Mouse (Mus musculus) left cerebral cortex, postnatal 10 days (tissue): ENCODE data around the gene Ufsp1. TPM values are rescaled to one million over a fixed set of nuclear protein-coding genes. Genes with fewer than 3 reads are reported as not detected.

Experiments
- DNase-seq, 2 experiments: peaks; one replicate each; pipeline ENCODE4 v3.0.0; 2021 to 2022; ENCODE audit warnings: low spot score in 2 of 2, mixed read lengths in 1 of 2; ENCODE audit errors: extremely low spot score in 1 of 2
- intact Hi-C: fragments of 180-260 bp; cut with DNase I; formaldehyde crosslinking; loops from one replicate; pipeline ENCODE4 v1.15.1; 2025
- total RNA-seq, 2 experiments: library from RNA; stranded (reverse); gene quantifications; 2 replicates each; pipeline ENCODE4 v1.2.3; 2021

The Ufsp1 gene
- total RNA-seq, 2 experiments from 2014 or later = 20.4 to 20.8 TPM

GRCm38 (mm10) chr5:137293282-137293681 is 1.1 kb upstream of the Ufsp1 start:
- peak in 1 of 2 experiments; percentile 85 for DNase-seq
- intact Hi-C loops = no loop called here

DNA sequence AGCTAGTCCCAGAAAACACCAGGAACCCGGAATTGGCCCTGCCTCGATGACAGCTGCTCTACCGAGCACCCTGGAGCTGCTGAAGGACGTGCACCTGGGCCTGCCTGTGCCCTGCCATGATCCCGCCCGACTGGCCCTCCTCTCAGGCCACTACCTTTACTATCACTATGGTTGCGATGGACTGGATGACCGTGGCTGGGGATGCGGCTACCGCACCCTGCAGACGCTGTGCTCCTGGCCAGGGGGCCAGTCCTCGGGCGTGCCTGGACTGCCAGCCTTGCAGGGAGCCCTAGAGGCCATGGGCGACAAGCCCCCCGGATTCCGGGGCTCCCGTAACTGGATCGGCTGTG is 290 bp downstream of the Ufsp1 start:
- DNase-seq = no peak
- intact Hi-C loops = no loop called here

- intact Hi-C loops = no loop called here
- DNase-seq = no peak
Observed at GRCm38 (mm10) chr5:137295296-137295695, 867 bp downstream of the Ufsp1 start.

DNA sequence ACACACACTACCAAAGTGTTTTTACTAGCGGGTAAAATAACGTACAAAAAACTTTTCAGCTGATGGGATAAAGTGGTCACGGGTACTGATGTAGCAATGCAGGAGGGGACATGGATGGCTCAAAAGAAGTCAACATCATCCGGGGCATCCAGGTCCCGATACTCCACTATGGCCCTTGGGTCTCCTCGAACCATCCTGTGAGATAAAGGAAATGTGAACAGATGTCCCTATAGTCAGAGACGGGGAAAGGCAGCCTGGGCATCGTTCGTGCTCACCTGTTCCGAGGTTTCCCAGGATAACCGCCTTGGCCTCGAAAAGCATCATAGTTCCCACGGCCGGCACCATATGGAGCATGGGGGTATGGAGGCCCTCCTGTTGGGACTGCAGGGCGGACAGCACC is 1.3 kb downstream of the Ufsp1 start:
- no peak for DNase-seq
- intact Hi-C loops = no loop called here

DNA sequence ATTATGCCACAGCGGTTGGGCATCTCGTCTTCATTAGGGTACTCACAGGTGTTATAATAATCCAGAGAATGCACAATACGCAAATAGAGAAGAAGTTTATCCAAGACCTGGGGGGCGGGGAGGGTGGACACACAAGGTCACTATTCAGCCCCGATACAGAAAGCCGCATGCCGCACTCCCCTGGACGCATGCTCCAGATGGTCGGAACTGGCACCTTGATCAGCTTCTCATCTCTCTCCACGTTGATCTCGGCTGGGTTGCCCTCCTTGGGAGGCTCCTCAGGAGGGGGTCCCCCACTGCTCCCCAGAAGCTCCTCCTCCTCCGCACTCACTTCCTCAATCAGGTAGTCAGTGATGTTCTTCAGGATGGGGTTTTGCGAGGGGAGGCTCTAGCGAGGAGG is 2.7 kb downstream of the Ufsp1 start:
- DNase-seq = no peak
- intact Hi-C loops = no loop called here

GRCm38 (mm10) chr5:137299240-137299639 is 4.8 kb downstream of the Ufsp1 start:
- intact Hi-C loops = no loop called here
- no peak for DNase-seq

- peak in 1 of 2 experiments; percentile 55 for DNase-seq
- intact Hi-C loops = no loop called here
Observed at GRCm38 (mm10) chr5:137301253-137301652, 6.8 kb downstream of the Ufsp1 start.

DNA sequence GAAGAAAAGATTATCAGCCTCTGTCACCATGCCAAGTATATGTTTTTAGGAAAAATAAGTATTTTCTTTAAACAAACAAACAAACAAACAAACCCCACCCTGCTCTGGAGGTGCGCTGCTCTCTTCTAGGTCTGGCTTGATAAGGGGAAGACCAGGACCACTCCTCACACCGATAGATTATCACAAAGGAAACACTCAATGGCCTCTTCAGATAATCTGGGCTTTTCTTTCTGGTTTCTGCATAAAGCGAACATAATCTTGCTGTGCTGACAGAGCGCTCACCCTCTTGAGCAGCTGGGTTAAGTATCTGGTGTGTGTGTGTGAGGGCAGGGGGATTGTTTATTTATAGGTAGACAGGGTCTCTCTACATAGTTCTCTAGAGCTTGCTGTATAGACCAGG is 9.2 kb downstream of the Ufsp1 start:
- intact Hi-C loops = no loop called here
- DNase-seq = no peak

GRCm38 (mm10) chr5:137304165-137304564 is 9.7 kb downstream of the Ufsp1 start:
- intact Hi-C loops = no loop called here
- DNase-seq = no peak

DNA sequence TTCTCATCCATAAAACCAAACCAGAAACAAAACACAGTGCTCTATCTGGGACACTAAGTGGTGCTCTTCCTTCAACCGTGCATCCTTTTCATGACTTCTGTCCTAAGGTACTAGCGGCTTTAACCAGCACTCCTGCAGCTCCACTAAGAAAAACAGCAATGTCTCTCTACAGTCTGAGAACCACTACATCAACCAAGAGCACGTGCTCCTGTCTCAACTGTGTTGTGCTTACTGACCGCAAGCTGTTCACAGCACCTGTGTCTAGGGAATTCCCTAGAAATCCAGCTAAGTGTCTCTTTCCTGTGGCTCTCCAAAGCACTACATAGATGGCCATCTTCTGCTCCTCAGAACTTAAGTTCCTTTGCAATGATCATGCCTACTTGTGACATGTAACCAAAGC is 10.4 kb downstream of the Ufsp1 start:
- no peak for DNase-seq
- intact Hi-C loops = no loop called here

DNA sequence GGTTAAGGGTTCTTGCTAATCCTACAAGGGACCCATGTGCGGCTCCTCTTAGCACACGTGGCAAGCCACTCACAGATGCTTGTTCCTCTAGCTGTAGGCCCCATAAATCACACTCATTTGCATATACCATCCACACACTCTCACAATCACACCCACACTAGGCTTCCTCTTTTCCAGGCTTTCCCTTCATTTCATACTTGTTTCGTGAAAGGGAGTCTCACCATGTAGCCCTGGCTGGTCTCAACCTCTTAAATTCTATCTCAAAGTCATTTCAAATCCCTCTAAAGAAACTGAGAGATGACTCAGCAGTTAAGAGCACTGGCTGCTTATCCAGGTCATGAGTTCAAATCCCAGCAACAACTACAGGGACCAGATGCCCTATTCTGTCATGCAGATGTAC is 11.4 kb downstream of the Ufsp1 start:
- no peak for DNase-seq
- intact Hi-C loops = no loop called here

DNA sequence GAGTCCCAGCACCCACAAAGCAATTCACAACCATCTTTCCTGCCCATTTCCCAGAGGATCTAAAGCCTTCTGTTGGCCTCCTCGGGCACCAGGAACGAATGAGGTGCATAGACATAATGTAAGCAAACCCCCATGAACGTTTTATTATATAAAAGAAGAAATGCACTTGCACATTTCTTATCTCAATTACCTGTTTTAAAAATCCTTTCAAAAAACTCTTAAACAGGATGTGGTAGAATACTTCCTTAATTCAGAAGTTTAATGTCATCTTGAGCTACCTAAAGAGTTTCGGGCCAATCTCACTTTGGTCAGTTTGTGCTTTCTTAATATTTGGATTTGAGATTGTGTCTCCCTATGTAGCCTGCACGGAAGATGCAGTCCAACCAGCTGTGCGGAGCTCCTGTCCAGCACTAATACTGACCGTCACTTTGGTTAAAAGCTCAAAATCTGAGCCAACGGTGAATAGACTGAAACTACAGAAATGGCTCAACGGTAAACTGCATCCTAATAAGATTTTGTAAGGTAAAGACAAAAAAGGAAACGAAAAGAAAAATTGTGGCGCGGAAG is 12.1 kb downstream of the Ufsp1 start:
- intact Hi-C loops = no loop called here
- no peak for DNase-seq

- intact Hi-C loops = no loop called here
- peak; percentile 94 to 95 for DNase-seq
Observed at GRCm38 (mm10) chr5:137307071-137307912, 12.9 kb downstream of the Ufsp1 start, which contains the start of gene Srrt. Srrt (minus strand) TSS chr5:137307674.

GRCm38 (mm10) chr5:137308356-137308755 is 13.9 kb downstream of the Ufsp1 start:
- intact Hi-C loops = no loop called here
- DNase-seq = no peak

GRCm38 (mm10) chr5:137313466-137314192 is 19.2 kb downstream of the Ufsp1 start:
- intact Hi-C loops = no loop called here
- DNase-seq = no peak

- intact Hi-C loops = no loop called here
- DNase-seq = peak in 1 of 2 experiments; percentile 91
Observed at GRCm38 (mm10) chr5:137314193-137315083, 20.0 kb downstream of the Ufsp1 start, which contains the start of gene Trip6. Trip6 (minus strand) TSS chr5:137314404.

GRCm38 (mm10) chr5:137315084-137315903 is 20.9 kb downstream of the Ufsp1 start:
- intact Hi-C loops = no loop called here
- no peak for DNase-seq

GRCm38 (mm10) chr5:137317361-137317760 is 22.9 kb downstream of the Ufsp1 start:
- intact Hi-C loops = no loop called here
- no peak for DNase-seq
